Mouse (Mus musculus) liver, postnatal 0 days (tissue): ENCODE measurements around the gene Arhgdig.

ENCODE experiments used
- CTCF ChIP-seq: sonication (generic); IDR thresholded peaks from 2 replicates; pipeline ENCODE4 v1.5.1; 2016; ENCODE audit warnings: antibody characterized with exemption, low read depth
- EP300 ChIP-seq: IDR thresholded peaks from 2 replicates; pipeline ENCODE4 v1.6.1; 2016; ENCODE audit warnings: antibody characterized with exemption, low read depth, mild to moderate bottlenecking

GRCm38 (mm10) chr17:26192481-26193190, 14.9 kb downstream of the Arhgdig start:
- no peak for TF ChIP-seq CTCF
- TF ChIP-seq EP300, result no peak
